ENCODE assay signal across 25 mouse cellular contexts in the genomic region with DNA sequence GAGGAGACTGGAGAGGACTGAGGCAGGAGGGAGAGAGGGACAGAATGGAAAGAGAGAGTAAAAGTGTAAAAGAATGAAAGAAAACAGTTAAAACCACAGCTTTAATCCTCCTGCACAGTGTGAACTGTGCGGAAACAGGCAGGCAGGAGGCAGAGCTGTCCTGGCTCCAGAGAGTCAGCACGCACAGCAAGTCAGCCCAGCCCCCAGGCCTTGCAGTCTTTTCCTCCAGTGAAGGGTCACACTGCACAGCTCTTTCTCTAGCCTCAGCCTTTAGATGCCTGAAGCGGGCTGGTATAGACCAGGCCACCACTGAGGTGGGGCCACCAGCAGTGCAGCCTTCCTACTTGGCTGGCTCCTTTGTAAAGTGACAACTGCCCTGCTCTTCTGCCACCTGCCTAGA. TPM values are rescaled to one million over a fixed set of nuclear protein-coding genes. Genes with fewer than 3 reads are reported as not detected.
DNase-seq lines count a peak whose midpoint lies in the region; ATAC-seq lines count a peak whose summit lies in the region.
"Had no signal": no experiment of that assay in that cellular context is flagged by ENCODE, and none has a peak within 500 bp of the region (broad histone marks: within the 10 kb centered on the region; RNA-seq: fewer than 3 reads in every experiment).

No protein-coding gene starts in this region.

- 0 out of 2 replicates have a peak overlapping the region, but pooled peaks have one; percentile 29 for H3K27ac ChIP-seq in hindbrain, embryonic 10.5 days
- H3K27ac ChIP-seq in hindbrain, embryonic 13.5 days = no peak overlapping the region
- H3K27ac ChIP-seq in embryonic facial prominence, embryonic 12.5 days = 0 out of 2 replicates have a peak overlapping the region, but pooled peaks have one; percentile 65
- H3K27ac ChIP-seq: heart, embryonic 10.5 days; hindbrain, embryonic 14.5 days; intestine, embryonic 15.5 days had no signal

- H3K9ac ChIP-seq in hindbrain, embryonic 13.5 days = no peak overlapping the region
- no peak overlapping the region for H3K9ac ChIP-seq in embryonic facial prominence, embryonic 12.5 days
- H3K9ac ChIP-seq: hindbrain, embryonic 14.5 days; intestine, embryonic 15.5 days had no signal

- WGBS in hindbrain, embryonic 10.5 days = 44% methylated on average over 3 of the region's 3 CpGs
- 69% methylated on average over 3 of the region's 3 CpGs for WGBS in hindbrain, embryonic 13.5 days
- 28% methylated on average over 3 of the region's 3 CpGs for WGBS in embryonic facial prominence, embryonic 12.5 days

- peak; percentile 11 for DNase-seq in hindbrain, embryonic 10.5 days (ENCODE audit: low spot score)
- peak; percentile 21 for DNase-seq in ZHBTc4 (ENCODE audit: low read depth, low spot score)
- DNase-seq in natural killer cell, adult 2 months (ENCODE audit: low spot score in 2 of 2) = no peak
- no peak for DNase-seq in left cerebral cortex, adult 9 months (ENCODE audit: low spot score in 2 of 2)
- DNase-seq in adrenal gland, adult 8-10 months = no peak
- DNase-seq: adrenal gland, postnatal 25 days; cerebellum, adult 2 months; cerebellum, postnatal 10 days; heart, adult 18-20 months; heart, postnatal 10 days; heart, postnatal 4 days; kidney, adult 18-20 months had no signal

- ATAC-seq in hindbrain, embryonic 13.5 days (ENCODE audit: low FRiP score) = no peak
- ATAC-seq in embryonic facial prominence, embryonic 12.5 days (ENCODE audit: insufficient number of reproducible peaks, insufficient read depth, low FRiP score, low TSS enrichment) = 0 out of 2 replicates have a peak, but pooled peaks have one; percentile 60
- ATAC-seq: activated CD4-positive, CD25-positive, alpha-beta regulatory T cell, adult 4 months; forebrain, embryonic 14.5 days; intestine, embryonic 15.5 days had no signal

- no peaks in the 10 kb centered on the region for H3K27me3 ChIP-seq in hindbrain, embryonic 10.5 days (ENCODE audit: insufficient read depth, poor library complexity, severe bottlenecking)
- no peaks in the 10 kb centered on the region for H3K27me3 ChIP-seq in hindbrain, embryonic 13.5 days
- H3K27me3 ChIP-seq in embryonic facial prominence, embryonic 12.5 days = no peaks in the 10 kb centered on the region
- H3K27me3 ChIP-seq: intestine, embryonic 15.5 days had no signal

- H3K9me3 ChIP-seq in hindbrain, embryonic 10.5 days = no peaks in the 10 kb centered on the region
- H3K9me3 ChIP-seq in hindbrain, embryonic 13.5 days = no peaks in the 10 kb centered on the region
- H3K9me3 ChIP-seq in embryonic facial prominence, embryonic 12.5 days = no peaks in the 10 kb centered on the region
- H3K9me3 ChIP-seq: G1E; heart, embryonic 10.5 days; intestine, embryonic 15.5 days had no signal

- no peak overlapping the region for H3K4me2 ChIP-seq in hindbrain, embryonic 13.5 days
- no peak overlapping the region for H3K4me2 ChIP-seq in embryonic facial prominence, embryonic 12.5 days (replicated peaks)
- H3K4me2 ChIP-seq: hindbrain, embryonic 14.5 days; intestine, embryonic 15.5 days had no signal

- H3K4me3 ChIP-seq in hindbrain, embryonic 10.5 days = no peak overlapping the region
- no peak overlapping the region for H3K4me3 ChIP-seq in hindbrain, embryonic 13.5 days
- H3K4me3 ChIP-seq in embryonic facial prominence, embryonic 12.5 days = no peak overlapping the region
- H3K4me3 ChIP-seq: heart, embryonic 10.5 days; intestine, embryonic 15.5 days had no signal

- H3K4me1 ChIP-seq in hindbrain, embryonic 10.5 days (replicated peaks) = peaks cover 10% of the 10 kb centered on the region
- no peaks in the 10 kb centered on the region for H3K4me1 ChIP-seq in hindbrain, embryonic 13.5 days (replicated peaks)
- peaks cover 7% of the 10 kb centered on the region; the same call in 1 of the 2 replicates for H3K4me1 ChIP-seq in embryonic facial prominence, embryonic 12.5 days
- H3K4me1 ChIP-seq: intestine, embryonic 15.5 days had no signal

- H3K36me3 ChIP-seq in hindbrain, embryonic 10.5 days = peaks cover 80% of the 10 kb centered on the region
- H3K36me3 ChIP-seq in hindbrain, embryonic 13.5 days = peaks cover 69% of the 10 kb centered on the region
- peaks cover 38% of the 10 kb centered on the region for H3K36me3 ChIP-seq in embryonic facial prominence, embryonic 12.5 days
- H3K36me3 ChIP-seq: intestine, embryonic 15.5 days had no signal

RNA-seq across cellular contexts. Expression of a gene that starts 11.7 kb away (rescaled TPM):
- 15.6 and 21.0 TPM in 2 replicates for polyA plus RNA-seq in hindbrain, embryonic 10.5 days (2016; fragmentation: Nextera tagmentation; extraction: Ambion mirVana)
- polyA plus RNA-seq in hindbrain, embryonic 13.5 days (2015; fragmentation: Nextera tagmentation; extraction: Ambion mirVana) = 23.7 and 25.8 TPM in 2 replicates
- polyA plus RNA-seq in embryonic facial prominence, embryonic 12.5 days (2016; fragmentation: Nextera tagmentation; extraction: Ambion mirVana) = 25.3 and 26.5 TPM in 2 replicates
- 10 to 100 TPM; 17.3 to 19.0 (median 18.3) TPM for total RNA-seq in adrenal gland, adult 8-10 months (2022)

RNA-seq across cellular contexts. Expression of a gene that starts 27.7 kb away (rescaled TPM):
- polyA plus RNA-seq in hindbrain, embryonic 10.5 days (2016; fragmentation: Nextera tagmentation; extraction: Ambion mirVana) = not detected in 2 replicates
- polyA plus RNA-seq in hindbrain, embryonic 13.5 days (2015; fragmentation: Nextera tagmentation; extraction: Ambion mirVana) = not detected in 2 replicates
- not detected in 2 replicates for polyA plus RNA-seq in embryonic facial prominence, embryonic 12.5 days (2016; fragmentation: Nextera tagmentation; extraction: Ambion mirVana)
- total RNA-seq in adrenal gland, adult 8-10 months (2022) = not detected
- total RNA-seq: adrenal gland, adult 18-20 months; adrenal gland, postnatal 25 days; G1E; gastrocnemius, adult 8-10 months; gastrocnemius, postnatal 4 days; heart, adult 18-20 months; heart, postnatal 10 days; heart, postnatal 4 days had no signal
- polyA plus RNA-seq: activated CD4-positive, CD25-positive, alpha-beta regulatory T cell, adult 4 months; cerebellum, adult 2 months; embryonic facial prominence, embryonic 14.5 days; forebrain, embryonic 14.5 days; G1E; heart, embryonic 10.5 days; heart, embryonic 14.5 days; hindbrain, embryonic 14.5 days; intestine, embryonic 15.5 days had no signal

RNA-seq across cellular contexts. Expression of a gene that starts 30.4 kb away (rescaled TPM):
- polyA plus RNA-seq in hindbrain, embryonic 10.5 days (2016; fragmentation: Nextera tagmentation; extraction: Ambion mirVana) = 0.10 TPM in 1 of 2 replicates, not detected in the other
- 0.12 and 0.30 TPM in 2 replicates for polyA plus RNA-seq in hindbrain, embryonic 13.5 days (2015; fragmentation: Nextera tagmentation; extraction: Ambion mirVana)
- polyA plus RNA-seq in embryonic facial prominence, embryonic 12.5 days (2016; fragmentation: Nextera tagmentation; extraction: Ambion mirVana) = not detected in 2 replicates
- 100 to 1,000 TPM in 3 of 4 experiments, 10 to 100 TPM in 1; 12.0 to 493 (median 342) TPM for total RNA-seq in adrenal gland, adult 8-10 months (2022)
- total RNA-seq: G1E; gastrocnemius, adult 8-10 months had no signal
- polyA plus RNA-seq: activated CD4-positive, CD25-positive, alpha-beta regulatory T cell, adult 4 months; G1E; heart, embryonic 10.5 days; heart, embryonic 14.5 days; intestine, embryonic 15.5 days had no signal

Comparison
In these comparisons a context has a peak if more than half of its experiments do, and no peak if none do; other contexts are left out.
1. DNase-seq: peak in hindbrain, embryonic 10.5 days (single experiment) and ZHBTc4 (single experiment); none in natural killer cell, adult 2 months (0 of 2), left cerebral cortex, adult 9 months (0 of 2) and adrenal gland, adult 8-10 months (single experiment).